Mouse (Mus musculus) left cerebral cortex, postnatal 25 days (tissue): ENCODE results near the gene Rhbdd2. TPM values are rescaled to one million over a fixed set of nuclear protein-coding genes. Genes with fewer than 3 reads are reported as not detected.

Source experiments
- DNase-seq, 2 experiments: peaks; one replicate each; pipeline ENCODE4 v3.0.0; 2022; ENCODE audit warnings: low spot score in 2 of 2, mixed read lengths in 1 of 2
- intact Hi-C: fragments of 180-260 bp; cut with DNase I; formaldehyde crosslinking; loops from one replicate; pipeline ENCODE4 v1.15.1; 2025
- total RNA-seq, 2 experiments: library from RNA; stranded (reverse); gene quantifications; 2 replicates each; pipeline ENCODE4 v1.2.3; 2021

Gene Rhbdd2
- total RNA-seq, 2 experiments from 2014 or later = 83.8 to 86.5 TPM

GRCm38 (mm10) chr5:135674349-135674775 lies 41.9 kb downstream of the Rhbdd2 start:
- no peak for DNase-seq
- intact Hi-C loops = no loop called here

GRCm38 (mm10) chr5:135674821-135675220 lies 42.4 kb downstream of the Rhbdd2 start:
- intact Hi-C loops = no loop called here
- DNase-seq = peak; percentile 76 to 80

- no peak for DNase-seq
- intact Hi-C loops = no loop called here
These were observed 44.3 kb downstream of the Rhbdd2 start for GRCm38 (mm10) chr5:135676696-135677095.

GRCm38 (mm10) chr5:135677251-135677650 lies 44.8 kb downstream of the Rhbdd2 start:
- no peak for DNase-seq
- intact Hi-C loops = no loop called here

- DNase-seq = no peak
- intact Hi-C loops = no loop called here
These were observed 46.1 kb downstream of the Rhbdd2 start for GRCm38 (mm10) chr5:135678481-135678880.

GRCm38 (mm10) chr5:135680967-135681545 lies 48.6 kb downstream of the Rhbdd2 start:
- DNase-seq = no peak
- intact Hi-C loops = no loop called here

GRCm38 (mm10) chr5:135682009-135682408 lies 49.6 kb downstream of the Rhbdd2 start:
- intact Hi-C loops = no loop called here
- DNase-seq = no peak

- DNase-seq = no peak
- intact Hi-C loops = no loop called here
These were observed 50.6 kb downstream of the Rhbdd2 start for GRCm38 (mm10) chr5:135682942-135683570.

- intact Hi-C loops = no loop called here
- no peak for DNase-seq
These were observed 58.0 kb downstream of the Rhbdd2 start for GRCm38 (mm10) chr5:135690401-135690800.

GRCm38 (mm10) chr5:135691266-135691665 lies 58.8 kb downstream of the Rhbdd2 start:
- no peak for DNase-seq
- intact Hi-C loops = no loop called here

GRCm38 (mm10) chr5:135693281-135693853 lies 60.9 kb downstream of the Rhbdd2 start:
- no peak for DNase-seq
- intact Hi-C loops = no loop called here

GRCm38 (mm10) chr5:135695277-135695721 lies 62.9 kb downstream of the Rhbdd2 start:
- intact Hi-C loops = no loop called here
- no peak for DNase-seq

Other genes with a start within 250 kb of the Rhbdd2 start
- 10 to 100 TPM; 51.6 to 51.7 TPM for gene Pom121, start 238.1 kb upstream of the Rhbdd2 start, total RNA-seq
- 10 to 100 TPM; 44.3 to 59.7 TPM for gene Hip1, start 87.5 kb upstream of the Rhbdd2 start, total RNA-seq
- gene Ccl26, start 69.0 kb upstream of the Rhbdd2 start, total RNA-seq = not detected
- under 1 TPM; 0.46 to 0.50 TPM for gene Ccl24, start 59.6 kb upstream of the Rhbdd2 start, total RNA-seq
- 10 to 100 TPM; 84.4 to 91.2 TPM for gene Por, start 37.4 kb downstream of the Rhbdd2 start, total RNA-seq
- 10 to 100 TPM; 13.5 to 18.7 TPM for gene Tmem120a, start 111.8 kb downstream of the Rhbdd2 start, total RNA-seq
- gene Styxl1, start 145.8 kb downstream of the Rhbdd2 start, total RNA-seq = not detected
- gene Mdh2, start 145.9 kb downstream of the Rhbdd2 start, total RNA-seq = 100 to 1,000 TPM; 389 to 397 TPM
- 10 to 100 TPM; 85.4 to 98.1 TPM for gene Srrm3, start 174.3 kb downstream of the Rhbdd2 start, total RNA-seq